Mouse (Mus musculus): ENCODE data around the gene Ddi2.

- TF ChIP-seq POLR2A (IDR thresholded peaks at IDR 0.05; ENCODE audit: low read depth, low read length) (no peak), CTCF (IDR thresholded peaks at IDR 0.05; ENCODE audit: extremely low read depth, insufficient read length, insufficient replicate concordance, low read depth, low read length) (no peak)
Measured at GRCm38 (mm10) chr4:141694719-141695118, 28.5 kb downstream of the Ddi2 start.
